Mouse (Mus musculus): ENCODE data around the gene Slc5a10. TPM values are rescaled to one million over a fixed set of nuclear protein-coding genes. Genes with fewer than 3 reads are reported as not detected.
A peak's percentile ranks its signal among the peaks of the same experiment; 100 is the strongest.

The Slc5a10 gene
- polyA plus RNA-seq (2015; fragmentation: Nextera tagmentation; extraction: Ambion mirVana) = 0.07 TPM in 1 of 2 replicates, not detected in the other

DNA sequence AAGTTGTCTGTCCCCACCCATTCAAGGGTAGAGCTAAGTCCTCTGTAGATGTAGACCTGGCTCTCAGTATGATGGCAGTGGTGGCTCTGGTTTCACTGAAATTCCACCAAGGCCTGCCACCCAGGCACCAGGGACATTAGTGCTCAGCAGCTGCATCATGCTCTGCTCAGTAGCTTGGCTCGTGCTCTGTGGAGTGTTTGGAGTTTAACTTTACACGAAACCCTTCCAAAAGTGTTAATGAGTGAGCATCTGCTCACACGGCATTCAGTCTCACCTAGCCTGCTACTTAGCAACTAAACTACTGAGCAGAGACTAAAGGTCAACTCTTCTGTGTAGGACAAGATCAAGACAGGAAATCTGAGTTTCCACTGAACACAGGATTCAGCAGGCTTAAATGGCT is at the start of gene Slc5a10:
TSS of gene Slc5a10 (minus strand) at position 191 of the 400 bp plus-strand sequence.
- no peaks in the 10 kb centered on the region for H3K4me1 ChIP-seq
- no peaks in the 10 kb centered on the region for H3K36me3 ChIP-seq
- no peak within 1 kb of the TSS for H3K9ac ChIP-seq
- no peak within 1 kb of the TSS for H3K4me3 ChIP-seq
- no peak within 1 kb of the TSS for H3K4me2 ChIP-seq
- 67% methylated on average over 3 of the region's 3 CpGs for WGBS
- no peaks in the 10 kb centered on the region for H3K9me3 ChIP-seq
- ATAC-seq (ENCODE audit: extremely low read depth, insufficient number of reproducible peaks, low FRiP score, low TSS enrichment) = no peak
- H3K27ac ChIP-seq (replicated peaks) = no peak within 1 kb of the TSS
- no peaks in the 10 kb centered on the region for H3K27me3 ChIP-seq (replicated peaks)

DNA sequence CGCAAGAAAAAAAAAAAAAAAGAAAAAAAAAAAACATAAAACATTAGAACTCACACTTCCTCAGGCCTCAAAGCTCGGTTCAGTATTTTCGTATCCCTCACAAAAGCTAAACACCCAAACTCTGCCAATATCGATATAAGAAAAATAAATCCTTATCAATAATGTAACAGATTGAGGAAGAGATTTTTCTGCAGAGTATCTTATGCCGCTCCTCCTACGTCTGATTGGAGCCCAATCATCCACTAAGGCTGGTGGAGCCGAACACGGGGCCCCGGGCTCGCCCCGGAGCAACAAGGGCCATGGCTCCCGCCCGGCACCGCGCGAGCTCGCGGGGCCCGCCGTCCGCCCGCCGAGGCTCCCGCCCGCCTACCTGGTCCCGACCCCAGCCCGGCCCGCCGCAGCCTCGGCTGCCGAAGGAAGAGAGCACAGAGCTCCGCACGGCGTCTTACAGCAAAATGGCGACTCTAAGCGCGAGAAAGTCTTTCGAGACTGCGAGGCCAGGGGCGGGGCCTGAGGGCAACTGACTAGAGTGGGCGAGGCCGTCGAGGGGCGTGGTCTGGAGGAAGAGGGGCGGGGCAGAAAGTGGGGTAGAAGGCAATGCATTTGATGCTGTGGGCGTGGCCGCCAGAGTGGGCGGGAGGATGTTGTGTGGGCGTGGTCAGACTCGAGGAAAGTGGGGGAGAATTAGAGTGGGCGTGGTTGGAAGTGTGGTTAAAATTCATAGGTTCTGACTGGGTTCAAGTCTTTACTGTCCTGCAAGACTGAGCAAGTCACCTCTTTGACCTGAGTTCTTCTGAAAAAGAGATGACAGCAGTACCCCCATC is 41.2 kb upstream of the Slc5a10 start, which contains the start of gene Prpsap2:
TSS of gene Prpsap2 (minus strand) at position 505 of the 824 bp plus-strand sequence.
- H3K36me3 ChIP-seq = peaks cover 17% of the 10 kb centered on the region
- H3K4me3 ChIP-seq = peak within 1 kb of the TSS; percentile 70
- H3K27ac ChIP-seq (replicated peaks) = peak within 1 kb of the TSS; percentile 79
- peak within 1 kb of the TSS; percentile 79 for H3K4me2 ChIP-seq
- peaks cover 10% of the 10 kb centered on the region for H3K4me1 ChIP-seq
- under 1% methylated on average over 48 of the region's 51 CpGs for whole genome bisulfite sequencing
- no peaks in the 10 kb centered on the region for H3K27me3 ChIP-seq (replicated peaks)
- no peaks in the 10 kb centered on the region for H3K9me3 ChIP-seq
- H3K9ac ChIP-seq = peak within 1 kb of the TSS; percentile 86
- peak; percentile 89 for ATAC-seq (ENCODE audit: extremely low read depth, insufficient number of reproducible peaks, low FRiP score, low TSS enrichment)

DNA sequence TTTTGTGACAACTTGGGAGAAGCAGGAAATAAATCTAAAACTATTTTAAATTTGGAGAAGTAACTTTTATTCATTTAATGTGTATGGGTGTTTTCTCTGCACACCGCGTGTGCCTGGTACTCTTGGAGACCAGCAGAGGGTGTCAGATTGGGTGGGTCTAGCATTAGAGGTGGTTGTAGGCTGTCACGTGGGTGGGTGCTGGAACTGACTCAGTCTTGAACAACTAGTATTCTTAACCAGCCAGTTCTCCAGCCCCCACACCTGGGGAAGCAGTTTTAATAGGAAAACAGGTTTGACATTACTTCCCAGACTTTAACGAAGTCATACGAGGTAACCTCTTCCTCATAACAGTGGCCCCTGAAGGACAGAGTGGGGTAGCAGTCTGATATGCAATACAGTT is 39.9 kb upstream of the Slc5a10 start:
- H3K4me3 ChIP-seq = peak overlapping the region; percentile 70
- H3K27me3 ChIP-seq (replicated peaks) = no peaks in the 10 kb centered on the region
- no peak for ATAC-seq (ENCODE audit: extremely low read depth, insufficient number of reproducible peaks, low FRiP score, low TSS enrichment)
- WGBS = 69% methylated on average over 5 of the region's 5 CpGs
- H3K9me3 ChIP-seq = no peaks in the 10 kb centered on the region
- H3K4me2 ChIP-seq = peak overlapping the region; percentile 79
- peaks cover 30% of the 10 kb centered on the region for H3K36me3 ChIP-seq
- peaks cover 10% of the 10 kb centered on the region for H3K4me1 ChIP-seq
- no peak overlapping the region for H3K9ac ChIP-seq
- H3K27ac ChIP-seq (replicated peaks) = no peak overlapping the region

DNA sequence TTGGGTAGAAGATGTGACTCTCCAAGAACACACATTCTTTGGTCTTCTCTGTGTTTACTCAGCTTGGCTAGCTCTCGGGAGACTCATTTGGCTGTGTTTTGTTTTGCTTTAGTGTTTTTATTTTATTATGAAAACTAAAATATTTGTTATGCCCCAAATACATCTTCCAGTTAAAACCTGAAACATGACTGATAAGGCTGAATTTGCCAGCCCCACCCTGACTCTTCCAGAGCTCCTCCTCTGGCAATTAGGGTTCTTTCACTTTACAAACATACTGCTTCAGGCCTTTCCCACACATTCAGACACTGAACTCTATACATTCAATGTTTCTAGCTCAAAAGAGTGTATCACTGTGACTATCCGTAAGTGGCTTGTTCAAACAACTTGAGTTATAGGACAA is 36.5 kb upstream of the Slc5a10 start:
- WGBS = 81% methylated on average over 2 of the region's 2 CpGs
- no peak overlapping the region for H3K9ac ChIP-seq

DNA sequence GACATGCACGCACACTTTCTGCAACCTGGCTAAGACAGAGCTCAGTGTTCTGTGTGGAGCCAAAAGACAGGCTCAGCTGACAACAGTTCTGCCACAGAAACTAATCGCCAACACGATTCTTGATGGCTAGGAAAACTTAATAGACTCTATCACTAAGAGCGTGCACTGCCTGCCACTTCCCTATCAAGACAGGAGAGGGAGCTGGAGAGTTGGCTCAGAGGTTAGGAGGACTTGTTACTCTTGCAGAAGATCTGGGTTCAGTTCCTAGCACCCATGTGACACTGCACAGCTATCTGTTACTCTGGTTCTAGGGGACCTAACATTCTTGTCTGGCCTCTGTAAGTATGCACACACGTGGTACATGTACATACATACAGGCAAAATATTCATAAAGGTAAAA is 31.0 kb upstream of the Slc5a10 start:
- ATAC-seq (ENCODE audit: extremely low read depth, insufficient number of reproducible peaks, low FRiP score, low TSS enrichment) = no peak
- no peak overlapping the region for H3K9ac ChIP-seq
- peaks cover 87% of the 10 kb centered on the region for H3K36me3 ChIP-seq
- no peak overlapping the region for H3K4me2 ChIP-seq
- H3K27me3 ChIP-seq (replicated peaks) = no peaks in the 10 kb centered on the region
- H3K4me3 ChIP-seq = no peak overlapping the region
- no peaks in the 10 kb centered on the region for H3K9me3 ChIP-seq
- WGBS = 76% methylated on average over 5 of the region's 5 CpGs
- no peaks in the 10 kb centered on the region for H3K4me1 ChIP-seq
- H3K27ac ChIP-seq (replicated peaks) = no peak overlapping the region

More for the DNA sequence above, 36.5 kb upstream of the Slc5a10 start:
- Histone ChIP-seq H3K36me3 (peaks cover 59% of the 10 kb centered on the region), H3K4me2 (no peak overlapping the region), H3K4me1 (peaks cover 10% of the 10 kb centered on the region), H3K27ac (replicated peaks) (no peak overlapping the region), H3K4me3 (no peak overlapping the region), H3K27me3 (replicated peaks) (no peaks in the 10 kb centered on the region), H3K9me3 (no peaks in the 10 kb centered on the region)
- no peak for ATAC-seq (ENCODE audit: extremely low read depth, insufficient number of reproducible peaks, low FRiP score, low TSS enrichment)

DNA sequence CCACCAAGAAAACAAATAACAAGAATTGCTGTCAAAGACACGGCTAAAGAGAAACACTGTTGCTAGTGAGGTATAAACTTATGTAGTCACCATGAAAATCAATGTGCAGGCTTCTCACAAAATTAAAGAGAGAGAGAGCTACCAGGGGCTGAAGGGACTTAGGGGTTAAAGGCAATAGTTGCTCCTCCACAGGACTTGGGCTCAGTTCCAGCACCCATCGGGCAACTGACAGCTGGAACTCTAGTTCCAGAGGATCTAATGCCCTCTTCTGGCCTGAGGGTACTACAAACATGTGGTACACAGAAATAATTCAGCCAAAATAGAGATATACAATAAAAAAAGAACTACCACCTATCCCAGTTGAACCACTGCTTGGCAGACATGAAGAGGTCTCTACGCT is 26.5 kb upstream of the Slc5a10 start:
- Histone ChIP-seq H3K27me3 (replicated peaks) (no peaks in the 10 kb centered on the region), H3K27ac (replicated peaks) (no peak overlapping the region), H3K4me1 (no peaks in the 10 kb centered on the region), H3K9me3 (no peaks in the 10 kb centered on the region), H3K36me3 (peaks cover 88% of the 10 kb centered on the region), H3K4me2 (no peak overlapping the region), H3K4me3 (no peak overlapping the region), H3K9ac (no peak overlapping the region)
- ATAC-seq (ENCODE audit: extremely low read depth, insufficient number of reproducible peaks, low FRiP score, low TSS enrichment) = no peak
- 64% methylated on average over 3 of the region's 3 CpGs for WGBS

DNA sequence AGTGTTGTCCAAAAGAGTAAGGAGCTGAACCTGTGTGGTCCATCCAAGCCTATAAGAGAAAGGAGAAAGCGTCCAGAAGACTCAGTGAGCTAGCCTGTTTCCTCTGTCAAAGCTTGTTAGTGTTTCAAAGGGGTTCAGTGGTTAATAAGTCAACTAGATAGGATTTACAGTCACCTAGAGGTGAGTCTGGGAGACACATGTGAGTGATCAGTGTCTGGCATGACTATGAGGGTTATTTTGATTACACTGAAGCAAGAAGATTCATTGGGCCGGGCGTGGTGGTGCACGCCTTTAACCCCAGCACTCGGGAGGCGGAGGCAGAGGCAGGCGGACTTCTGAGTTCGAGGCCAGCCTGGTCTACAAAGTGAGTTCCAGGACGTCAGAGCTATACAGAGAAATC is 25.2 kb upstream of the Slc5a10 start:
- Histone ChIP-seq H3K27ac (replicated peaks) (no peak overlapping the region), H3K27me3 (replicated peaks) (no peaks in the 10 kb centered on the region), H3K9me3 (no peaks in the 10 kb centered on the region), H3K4me1 (no peaks in the 10 kb centered on the region), H3K9ac (no peak overlapping the region), H3K36me3 (peaks cover 88% of the 10 kb centered on the region), H3K4me3 (no peak overlapping the region), H3K4me2 (no peak overlapping the region)
- no peak for ATAC-seq (ENCODE audit: extremely low read depth, insufficient number of reproducible peaks, low FRiP score, low TSS enrichment)
- 86% methylated on average over 9 of the region's 9 CpGs for WGBS

DNA sequence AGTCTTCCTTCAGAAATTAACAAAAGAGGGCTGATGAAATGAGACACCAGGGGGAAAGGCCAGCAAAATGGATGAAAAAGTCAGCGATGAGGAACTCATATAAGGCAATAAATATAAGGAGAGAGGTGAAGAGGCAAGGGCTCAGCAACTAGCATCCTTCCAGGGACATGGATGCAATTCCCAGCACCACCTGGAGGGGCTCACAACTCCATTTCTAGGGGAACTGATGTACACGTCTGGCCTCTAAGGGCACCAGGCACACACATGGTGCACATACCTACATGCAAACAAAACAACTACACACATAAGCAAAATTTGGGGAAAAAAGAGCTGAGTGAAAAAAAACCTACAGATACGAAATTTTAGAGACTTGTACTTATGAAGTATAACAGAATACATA is 23.8 kb upstream of the Slc5a10 start:
- Histone ChIP-seq H3K4me2 (no peak overlapping the region), H3K27me3 (replicated peaks) (no peaks in the 10 kb centered on the region), H3K4me3 (no peak overlapping the region), H3K36me3 (peaks cover 88% of the 10 kb centered on the region), H3K9me3 (no peaks in the 10 kb centered on the region), H3K27ac (replicated peaks) (no peak overlapping the region), H3K9ac (no peak overlapping the region), H3K4me1 (no peaks in the 10 kb centered on the region)
- ATAC-seq (ENCODE audit: extremely low read depth, insufficient number of reproducible peaks, low FRiP score, low TSS enrichment) = no peak
- 67% methylated on average over 3 of the region's 3 CpGs for WGBS

DNA sequence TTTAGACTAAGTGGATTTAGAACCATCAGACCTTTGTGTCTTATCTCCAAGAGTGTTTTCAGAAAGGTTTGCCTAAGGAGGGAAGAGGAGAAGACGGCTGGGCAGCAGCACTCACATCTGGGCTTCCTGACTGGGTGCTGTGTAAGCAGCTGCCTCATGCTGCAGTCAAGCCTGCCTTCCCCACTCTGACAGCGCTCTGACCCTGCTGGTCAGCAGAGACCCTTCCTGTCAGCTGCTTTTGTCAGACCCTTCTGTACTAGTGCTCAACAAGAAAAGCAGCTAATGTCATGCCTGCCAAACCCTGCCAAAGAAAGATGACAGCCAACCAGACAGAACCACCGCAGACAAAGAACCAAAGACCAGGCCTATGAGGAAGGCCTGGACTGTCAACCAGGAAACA is 23.1 kb upstream of the Slc5a10 start:
- no peak overlapping the region for H3K27ac ChIP-seq (replicated peaks)
- H3K4me1 ChIP-seq = no peaks in the 10 kb centered on the region
- H3K4me3 ChIP-seq = no peak overlapping the region
- H3K9ac ChIP-seq = no peak overlapping the region
- H3K36me3 ChIP-seq = peaks cover 89% of the 10 kb centered on the region
- WGBS = 69% methylated on average over 3 of the region's 3 CpGs
- ATAC-seq (ENCODE audit: extremely low read depth, insufficient number of reproducible peaks, low FRiP score, low TSS enrichment) = no peak
- H3K4me2 ChIP-seq = no peak overlapping the region
- H3K27me3 ChIP-seq (replicated peaks) = no peaks in the 10 kb centered on the region
- no peaks in the 10 kb centered on the region for H3K9me3 ChIP-seq

DNA sequence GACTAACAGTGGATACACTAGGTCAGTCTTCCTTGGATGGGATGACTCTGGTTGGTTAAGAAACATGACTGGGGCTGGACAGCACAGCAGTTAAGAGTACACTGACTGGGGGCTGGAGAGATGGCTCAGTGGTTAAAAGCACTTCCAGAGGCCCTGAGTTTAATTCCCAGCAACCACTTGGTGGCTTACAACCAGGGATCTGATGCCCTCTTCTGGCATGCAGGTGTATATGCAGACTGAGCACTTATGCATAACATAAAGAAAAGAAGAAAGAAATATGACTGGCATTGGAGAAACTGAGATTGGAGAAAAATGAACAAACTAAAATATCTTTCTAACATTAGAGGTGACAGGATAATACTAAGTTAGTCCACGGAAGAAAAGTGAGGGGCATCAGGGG is 19.9 kb upstream of the Slc5a10 start:
- H3K9ac ChIP-seq = no peak overlapping the region
- WGBS = 88% methylated on average over 1 of the region's 1 CpGs
- no peaks in the 10 kb centered on the region for H3K9me3 ChIP-seq
- H3K4me1 ChIP-seq = no peaks in the 10 kb centered on the region
- H3K27me3 ChIP-seq (replicated peaks) = no peaks in the 10 kb centered on the region
- no peak overlapping the region for H3K4me2 ChIP-seq
- H3K27ac ChIP-seq (replicated peaks) = no peak overlapping the region
- peaks cover 96% of the 10 kb centered on the region for H3K36me3 ChIP-seq
- ATAC-seq (ENCODE audit: extremely low read depth, insufficient number of reproducible peaks, low FRiP score, low TSS enrichment) = no peak
- no peak overlapping the region for H3K4me3 ChIP-seq

DNA sequence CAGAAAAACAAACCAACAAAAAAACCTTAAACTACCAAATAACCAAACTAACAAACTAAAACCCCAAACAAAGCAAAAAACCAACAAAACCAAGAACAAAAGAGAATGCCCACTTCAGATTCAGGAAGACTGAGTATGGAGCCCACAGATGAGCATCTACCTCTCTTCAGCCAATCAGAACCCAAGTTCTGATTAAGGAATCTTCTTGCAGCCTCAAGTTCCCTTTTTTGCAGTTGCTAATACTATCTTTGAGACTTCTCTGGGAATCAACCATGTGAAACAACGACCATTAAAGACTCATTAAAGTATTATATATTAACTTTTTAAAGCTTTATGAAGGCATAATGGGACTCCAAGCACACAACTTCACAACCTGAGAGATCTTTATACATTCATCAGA is 16.7 kb upstream of the Slc5a10 start:
- H3K4me2 ChIP-seq = no peak overlapping the region
- no peak overlapping the region for H3K27ac ChIP-seq (replicated peaks)
- ATAC-seq (ENCODE audit: extremely low read depth, insufficient number of reproducible peaks, low FRiP score, low TSS enrichment) = no peak
- H3K36me3 ChIP-seq = peaks cover 99% of the 10 kb centered on the region
- H3K27me3 ChIP-seq (replicated peaks) = no peaks in the 10 kb centered on the region
- no peaks in the 10 kb centered on the region for H3K9me3 ChIP-seq
- no peak overlapping the region for H3K4me3 ChIP-seq
- H3K4me1 ChIP-seq = no peaks in the 10 kb centered on the region
- H3K9ac ChIP-seq = no peak overlapping the region
- 85% methylated on average over 1 of the region's 1 CpGs for WGBS

DNA sequence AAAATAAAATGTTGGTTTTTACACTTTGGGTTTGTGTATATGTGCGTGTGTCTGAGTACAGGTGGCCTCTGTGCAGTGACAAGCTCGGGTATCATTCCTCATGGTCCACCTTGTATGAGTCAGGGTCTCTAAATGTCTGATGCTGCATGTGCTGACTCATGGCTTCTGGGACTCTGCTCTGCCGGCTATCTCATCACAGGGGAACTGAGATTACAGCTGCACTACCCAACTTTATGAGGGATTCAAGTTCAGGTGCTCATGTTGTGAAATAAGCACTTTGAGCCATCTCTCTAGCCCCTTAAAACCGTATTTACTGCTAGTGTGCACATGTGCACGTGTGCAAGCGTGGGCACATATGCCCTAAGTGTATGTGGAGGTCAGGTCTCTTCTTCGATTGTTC is 12.0 kb upstream of the Slc5a10 start:
- peaks cover 5% of the 10 kb centered on the region; the same call in 1 of the 2 replicates for H3K4me1 ChIP-seq
- no peak overlapping the region for H3K9ac ChIP-seq
- H3K4me2 ChIP-seq = no peak overlapping the region
- ATAC-seq (ENCODE audit: extremely low read depth, insufficient number of reproducible peaks, low FRiP score, low TSS enrichment) = no peak
- no peak overlapping the region for H3K27ac ChIP-seq (replicated peaks)
- no peaks in the 10 kb centered on the region for H3K27me3 ChIP-seq (replicated peaks)
- 78% methylated on average over 7 of the region's 7 CpGs for WGBS
- no peaks in the 10 kb centered on the region for H3K9me3 ChIP-seq
- H3K4me3 ChIP-seq = no peak overlapping the region
- H3K36me3 ChIP-seq = peaks cover 94% of the 10 kb centered on the region
